Mouse (Mus musculus): ENCODE results near the gene Aldh1a2. TPM values are rescaled to one million over a fixed set of nuclear protein-coding genes. Genes with fewer than 3 reads are reported as not detected.

The Aldh1a2 gene
- polyA plus RNA-seq, 1 experiment: 1.5 TPM

DNA sequence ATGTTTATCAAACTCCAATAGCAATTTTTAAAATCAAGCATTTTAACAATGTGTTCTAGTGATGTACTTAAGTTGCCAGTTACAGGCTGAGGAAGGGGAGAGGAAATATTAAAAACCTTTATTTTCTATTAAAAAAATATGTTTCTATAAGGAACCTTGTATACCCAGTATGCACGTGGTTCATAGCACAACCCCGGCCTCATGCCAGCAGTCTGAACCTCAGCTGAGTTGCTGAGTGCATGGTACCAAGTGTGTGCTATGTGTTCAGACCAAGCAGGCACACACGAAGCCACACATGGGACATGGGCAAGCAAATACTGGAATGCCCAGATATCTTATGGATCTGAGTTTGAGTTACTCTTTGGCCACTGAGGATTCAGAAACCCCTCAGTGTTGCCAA lies 74.2 kb downstream of the Aldh1a2 start:
- H3K4me3 ChIP-seq (replicated peaks; ENCODE audit: control insufficient read depth, low read depth, low read length): no peak overlapping the region
- H3K27ac ChIP-seq (ENCODE audit: control insufficient read depth, insufficient read depth, low read depth, low read length, poor library complexity): no peak overlapping the region
- no peak for TF ChIP-seq POLR2A (IDR thresholded peaks at IDR 0.05; ENCODE audit: borderline replicate concordance, control insufficient read depth, low read depth, low read length)
- TF ChIP-seq CTCF (IDR thresholded peaks at IDR 0.05; ENCODE audit: control insufficient read depth, insufficient read depth, low read length): no peak
- WGBS: 71% methylated on average over 3 of the region's 3 CpGs
- H3K4me1 ChIP-seq (ENCODE audit: control insufficient read depth, insufficient read depth, low read length): no peaks in the 10 kb centered on the region

DNA sequence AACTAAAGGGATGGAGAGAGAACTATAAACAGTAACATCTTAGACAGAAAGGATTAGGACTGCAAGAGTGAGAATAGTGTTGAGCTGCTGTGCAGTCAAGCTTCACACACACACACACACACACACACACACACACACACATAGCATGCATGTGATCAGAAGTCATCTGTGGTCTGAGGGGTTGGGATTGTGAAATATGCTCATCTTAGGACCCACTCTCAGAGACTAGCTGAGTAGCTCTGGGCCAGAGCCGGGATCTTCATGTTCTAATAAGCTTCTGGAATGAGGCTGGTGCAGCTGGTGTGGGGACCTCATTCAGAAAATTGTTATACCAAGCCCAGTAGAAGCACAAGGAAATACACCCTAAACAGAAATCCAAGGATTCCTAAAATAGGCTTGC lies 75.1 kb downstream of the Aldh1a2 start:
- 62% methylated on average over 1 of the region's 1 CpGs for whole genome bisulfite sequencing

DNA sequence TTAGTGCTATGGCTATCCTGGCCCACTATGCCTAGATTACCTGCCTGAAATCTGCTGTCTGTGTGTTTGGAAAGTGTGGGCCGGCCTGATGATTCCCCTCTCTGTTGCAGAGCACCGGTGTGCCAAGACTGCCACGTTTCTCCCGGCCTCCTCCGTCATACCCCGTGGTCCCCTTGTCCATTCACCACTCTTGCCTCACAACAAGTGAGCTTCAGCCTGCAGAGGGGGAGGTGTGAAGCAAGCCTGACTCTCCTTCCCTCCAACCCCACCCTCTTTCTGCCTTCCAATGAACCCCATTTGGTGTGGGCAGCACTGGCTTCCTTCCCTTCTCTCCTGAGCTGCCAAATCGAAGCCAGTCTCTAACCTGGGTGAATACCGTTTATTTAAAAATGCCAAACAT lies 79.9 kb downstream of the Aldh1a2 start:
- Histone ChIP-seq H3K4me1 (ENCODE audit: control insufficient read depth, insufficient read depth, low read length) (no peaks in the 10 kb centered on the region), H3K4me3 (replicated peaks; ENCODE audit: control insufficient read depth, low read depth, low read length) (no peak overlapping the region), H3K27ac (ENCODE audit: control insufficient read depth, insufficient read depth, low read depth, low read length, poor library complexity) (no peak overlapping the region)
- TF ChIP-seq POLR2A (IDR thresholded peaks at IDR 0.05; ENCODE audit: borderline replicate concordance, control insufficient read depth, low read depth, low read length) (no peak), CTCF (IDR thresholded peaks at IDR 0.05; ENCODE audit: control insufficient read depth, insufficient read depth, low read length) (no peak)
- 40% methylated on average over 8 of the region's 8 CpGs for WGBS

More for the DNA sequence above, 75.1 kb downstream of the Aldh1a2 start:
- Histone ChIP-seq H3K27ac (ENCODE audit: control insufficient read depth, insufficient read depth, low read depth, low read length, poor library complexity) (no peak overlapping the region), H3K4me3 (replicated peaks; ENCODE audit: control insufficient read depth, low read depth, low read length) (no peak overlapping the region), H3K4me1 (ENCODE audit: control insufficient read depth, insufficient read depth, low read length) (no peaks in the 10 kb centered on the region)
- TF ChIP-seq CTCF (IDR thresholded peaks at IDR 0.05; ENCODE audit: control insufficient read depth, insufficient read depth, low read length) (no peak), POLR2A (IDR thresholded peaks at IDR 0.05; ENCODE audit: borderline replicate concordance, control insufficient read depth, low read depth, low read length) (no peak)

DNA sequence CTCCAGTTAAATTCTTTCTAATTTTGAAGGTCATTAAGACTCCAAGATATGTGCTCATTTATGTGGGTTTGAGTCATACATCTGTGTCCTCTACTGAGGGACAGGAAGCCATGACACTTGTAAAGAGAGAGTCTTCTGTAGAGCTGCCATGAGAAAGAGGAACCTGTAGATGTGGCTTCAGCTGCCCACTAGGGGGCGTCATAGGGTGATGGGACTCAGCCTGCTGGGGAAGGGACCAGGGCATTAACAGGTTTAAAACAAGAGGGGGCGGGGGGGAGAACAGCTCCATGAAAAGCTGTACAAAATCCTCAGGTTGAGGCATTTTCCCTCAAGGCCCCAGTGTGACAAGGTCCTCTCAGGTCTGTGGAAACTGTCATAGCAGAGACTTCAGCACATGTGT lies 88.0 kb downstream of the Aldh1a2 start:
- TF ChIP-seq POLR2A (IDR thresholded peaks at IDR 0.05; ENCODE audit: borderline replicate concordance, control insufficient read depth, low read depth, low read length): no peak
- TF ChIP-seq CTCF (IDR thresholded peaks at IDR 0.05; ENCODE audit: control insufficient read depth, insufficient read depth, low read length): peak; percentile 8; the same call in 1 of the 2 replicates
- no peaks in the 10 kb centered on the region; the same call in 1 of the 2 replicates for H3K4me1 ChIP-seq (ENCODE audit: control insufficient read depth, insufficient read depth, low read length)
- 53% methylated on average over 2 of the region's 2 CpGs for WGBS

DNA sequence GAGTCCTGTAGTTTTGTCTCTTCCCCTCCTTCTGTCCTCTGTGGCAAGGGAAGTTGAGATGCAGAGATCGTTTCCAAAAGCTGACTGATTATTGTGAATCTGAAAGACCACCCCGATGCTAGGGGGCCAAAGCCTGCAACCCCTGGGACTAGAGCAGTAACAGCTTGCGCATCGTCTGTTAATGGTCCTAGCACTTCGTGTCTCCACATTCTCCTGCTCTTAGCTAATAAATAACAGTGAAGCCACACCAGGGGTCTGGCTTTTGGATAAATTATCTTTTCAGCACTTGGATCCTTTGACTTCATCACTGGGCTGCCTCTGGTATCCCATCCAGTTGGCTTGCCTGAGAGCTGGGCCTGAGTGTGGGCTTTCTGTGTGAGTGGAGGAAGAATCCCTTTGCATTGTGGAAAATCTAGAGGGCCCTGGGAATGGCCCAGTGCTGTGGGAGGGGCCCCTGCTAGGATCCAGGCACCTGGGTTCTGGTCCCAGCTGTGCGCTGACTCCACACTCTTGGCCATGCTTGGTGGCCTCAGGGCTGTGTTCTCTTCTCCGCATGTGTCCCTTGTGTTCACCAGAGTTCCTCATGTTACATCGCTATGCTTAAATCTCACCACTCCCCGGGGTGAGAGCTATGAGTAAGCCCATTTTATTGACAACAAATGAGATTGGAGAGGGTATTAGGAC lies 91.7 kb downstream of the Aldh1a2 start:
- no peak overlapping the region for H3K4me3 ChIP-seq (replicated peaks; ENCODE audit: control insufficient read depth, low read depth, low read length)
- WGBS: 83% methylated on average over 9 of the region's 9 CpGs
- no peak for TF ChIP-seq CTCF (IDR thresholded peaks at IDR 0.05; ENCODE audit: control insufficient read depth, insufficient read depth, low read length)
- H3K27ac ChIP-seq (ENCODE audit: control insufficient read depth, insufficient read depth, low read depth, low read length, poor library complexity): no peak overlapping the region
- H3K4me1 ChIP-seq (ENCODE audit: control insufficient read depth, insufficient read depth, low read length): no peaks in the 10 kb centered on the region; the same call in 1 of the 2 replicates

More for the DNA sequence above, 88.0 kb downstream of the Aldh1a2 start:
- Histone ChIP-seq H3K4me3 (replicated peaks; ENCODE audit: control insufficient read depth, low read depth, low read length) (no peak overlapping the region), H3K27ac (ENCODE audit: control insufficient read depth, insufficient read depth, low read depth, low read length, poor library complexity) (no peak overlapping the region)

DNA sequence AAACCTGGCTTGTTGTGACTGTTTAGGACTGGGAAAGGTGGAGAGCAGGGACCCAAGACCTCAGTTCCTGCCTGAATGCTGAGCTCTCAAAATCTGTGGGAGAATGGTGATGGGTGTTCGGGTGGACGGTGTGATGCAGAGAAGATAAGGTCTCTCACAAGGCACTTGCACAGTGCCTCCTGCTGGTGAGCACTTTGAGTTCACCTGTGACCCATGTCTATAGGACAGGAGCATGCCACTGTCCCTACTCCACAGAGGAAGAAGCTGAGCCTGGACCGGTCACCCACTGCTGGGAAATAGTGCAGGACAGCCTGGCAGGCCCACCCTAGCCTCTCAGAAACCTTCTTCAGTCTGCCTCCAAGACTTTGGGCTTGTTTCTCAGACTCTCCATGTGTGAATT lies 100.4 kb downstream of the Aldh1a2 start:
- H3K4me3 ChIP-seq (replicated peaks; ENCODE audit: control insufficient read depth, low read depth, low read length): no peak overlapping the region
- no peaks in the 10 kb centered on the region for H3K4me1 ChIP-seq (ENCODE audit: control insufficient read depth, insufficient read depth, low read length)
- H3K27ac ChIP-seq (ENCODE audit: control insufficient read depth, insufficient read depth, low read depth, low read length, poor library complexity): no peak overlapping the region
- WGBS: 80% methylated on average over 3 of the region's 3 CpGs
- no peak for TF ChIP-seq POLR2A (IDR thresholded peaks at IDR 0.05; ENCODE audit: borderline replicate concordance, control insufficient read depth, low read depth, low read length)
- TF ChIP-seq CTCF (IDR thresholded peaks at IDR 0.05; ENCODE audit: control insufficient read depth, insufficient read depth, low read length): peak; percentile 26; the same call in 1 of the 2 replicates

DNA sequence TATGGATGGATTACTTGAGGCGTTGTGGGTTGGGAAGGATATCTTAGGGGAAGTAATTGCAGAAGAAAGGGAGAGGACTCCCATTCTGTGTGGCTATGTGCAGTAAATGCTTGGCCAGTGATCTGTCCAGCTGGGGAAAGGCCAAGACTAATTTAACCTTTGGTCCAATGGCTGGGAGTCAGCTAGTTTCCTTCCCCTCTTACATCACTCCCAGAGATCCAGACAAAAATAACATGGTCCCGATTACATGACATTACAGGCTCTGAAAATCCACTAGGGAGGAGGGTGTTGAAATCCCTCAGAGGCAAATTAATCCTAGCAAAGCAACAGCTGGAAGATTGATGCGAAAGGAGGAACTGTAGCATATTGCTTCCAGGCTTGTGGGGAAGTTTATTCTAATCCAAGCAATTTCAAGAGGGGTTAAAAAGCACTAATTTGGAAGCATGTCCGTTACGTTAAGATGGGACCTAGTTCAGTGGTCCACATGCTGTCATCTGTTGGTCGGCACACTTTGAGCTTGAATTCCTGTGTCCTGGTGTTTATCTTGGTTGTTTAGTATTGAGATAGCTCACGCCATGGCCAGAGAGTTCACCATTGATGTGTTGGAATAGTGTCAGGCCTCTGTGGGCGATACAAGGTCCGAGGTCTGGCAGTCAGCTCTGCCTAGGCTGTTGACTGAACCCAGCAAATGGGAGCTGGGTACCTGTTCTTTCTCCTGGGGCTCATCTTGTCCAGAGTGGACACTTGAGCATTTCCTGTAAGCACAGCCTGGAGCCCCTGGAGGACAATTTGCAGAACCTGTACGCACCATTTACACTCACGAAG lies 101.7 kb downstream of the Aldh1a2 start:
- Histone ChIP-seq H3K4me3 (replicated peaks; ENCODE audit: control insufficient read depth, low read depth, low read length) (no peak overlapping the region), H3K27ac (ENCODE audit: control insufficient read depth, insufficient read depth, low read depth, low read length, poor library complexity) (no peak overlapping the region), H3K4me1 (ENCODE audit: control insufficient read depth, insufficient read depth, low read length) (no peaks in the 10 kb centered on the region)
- TF ChIP-seq POLR2A (IDR thresholded peaks at IDR 0.05; ENCODE audit: borderline replicate concordance, control insufficient read depth, low read depth, low read length) (no peak), CTCF (IDR thresholded peaks at IDR 0.05; ENCODE audit: control insufficient read depth, insufficient read depth, low read length) (no peak)
- 76% methylated on average over 11 of the region's 11 CpGs for WGBS

DNA sequence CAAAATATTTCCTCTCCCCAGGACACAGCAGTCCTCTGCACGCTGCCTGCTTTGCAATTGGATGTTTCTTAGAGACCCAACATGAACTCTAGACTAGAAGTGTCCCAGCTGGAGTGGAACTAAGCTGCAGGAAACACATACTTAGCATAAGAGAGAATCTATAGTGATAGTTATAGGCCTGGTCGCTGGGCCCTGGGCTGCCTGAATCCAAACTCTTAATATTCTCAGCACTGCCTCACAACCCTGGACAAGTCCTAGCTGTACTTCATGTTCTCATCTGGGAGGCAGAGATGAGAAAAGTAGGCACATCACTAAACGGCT lies 102.3 kb downstream of the Aldh1a2 start:
- H3K4me1 ChIP-seq (ENCODE audit: control insufficient read depth, insufficient read depth, low read length): no peaks in the 10 kb centered on the region
- no peak overlapping the region for H3K4me3 ChIP-seq (replicated peaks; ENCODE audit: control insufficient read depth, low read depth, low read length)
- 69% methylated on average over 3 of the region's 3 CpGs for WGBS
- TF ChIP-seq CTCF (IDR thresholded peaks at IDR 0.05; ENCODE audit: control insufficient read depth, insufficient read depth, low read length): no peak
- TF ChIP-seq POLR2A (IDR thresholded peaks at IDR 0.05; ENCODE audit: borderline replicate concordance, control insufficient read depth, low read depth, low read length): no peak
- H3K27ac ChIP-seq (ENCODE audit: control insufficient read depth, insufficient read depth, low read depth, low read length, poor library complexity): no peak overlapping the region

All from bone marrow, adult 2 months (tissue).